25 mouse cellular contexts compared by ENCODE assay signal in genomic region chr4:62570029-62570428, GRCm38 (mm10). TPM values are rescaled to one million over a fixed set of nuclear protein-coding genes. Genes with fewer than 3 reads are reported as not detected.
A peak's percentile ranks its signal among the peaks of the same experiment; 100 is the strongest.
DNase-seq lines count a peak whose midpoint lies in the region; ATAC-seq and TF ChIP-seq lines count a peak whose summit lies in the region.
"Had no signal": no experiment of that assay in that cellular context is flagged by ENCODE, and none has a peak within 500 bp of the region (broad histone marks: within the 10 kb centered on the region; RNA-seq: fewer than 3 reads in every experiment).

No protein-coding gene starts in this region.

- TF ChIP-seq CTCF in intestine, postnatal 0 days (IDR thresholded peaks at IDR 0.05; ENCODE audit: low read depth), result no peak

- no peak overlapping the region for H3K9ac ChIP-seq in heart, embryonic 12.5 days
- no peak overlapping the region for H3K9ac ChIP-seq in intestine, embryonic 14.5 days (ENCODE audit: low read length)
- no peak overlapping the region for H3K9ac ChIP-seq in intestine, postnatal 0 days (ENCODE audit: low read depth, low read length)
- no peak overlapping the region for H3K9ac ChIP-seq in stomach, embryonic 14.5 days (replicated peaks; ENCODE audit: low read depth, low read length)
- H3K9ac ChIP-seq: hindbrain, embryonic 12.5 days; liver, embryonic 15.5 days; neural tube, embryonic 15.5 days had no signal

- peaks cover 4% of the 10 kb centered on the region; the same call in 1 of the 2 replicates for H3K9me3 ChIP-seq in heart, embryonic 12.5 days (replicated peaks)
- no peaks in the 10 kb centered on the region for H3K9me3 ChIP-seq in intestine, embryonic 14.5 days (ENCODE audit: control insufficient read depth, low read length)
- H3K9me3 ChIP-seq in intestine, postnatal 0 days (ENCODE audit: control insufficient read depth), result no peaks in the 10 kb centered on the region
- H3K9me3 ChIP-seq in stomach, embryonic 14.5 days (ENCODE audit: control insufficient read depth, low read depth, low read length), result 0 out of 2 replicates have a peak, but pooled peaks cover 3% of the 10 kb centered on the region
- H3K9me3 ChIP-seq: forebrain, embryonic 10.5 days; hindbrain, embryonic 12.5 days; limb, embryonic 10.5 days; liver, embryonic 15.5 days; neural tube, embryonic 15.5 days had no signal

- WGBS in heart, embryonic 12.5 days, result 31% methylated on average over 5 of the region's 5 CpGs
- 38% methylated on average over 5 of the region's 5 CpGs for WGBS in intestine, embryonic 14.5 days
- 61% methylated on average over 5 of the region's 5 CpGs for WGBS in intestine, postnatal 0 days
- WGBS in stomach, embryonic 14.5 days, result 58% methylated on average over 5 of the region's 5 CpGs

- no peak overlapping the region for H3K4me3 ChIP-seq in heart, embryonic 12.5 days
- no peak overlapping the region for H3K4me3 ChIP-seq in intestine, embryonic 14.5 days (ENCODE audit: low read depth, low read length)
- H3K4me3 ChIP-seq in intestine, postnatal 0 days (ENCODE audit: low read depth, low read length), result no peak overlapping the region
- H3K4me3 ChIP-seq in stomach, embryonic 14.5 days (ENCODE audit: low read depth, low read length), result no peak overlapping the region
- H3K4me3 ChIP-seq: forebrain, embryonic 10.5 days; hindbrain, embryonic 12.5 days; layer of hippocampus, adult 2 months; limb, embryonic 10.5 days; liver, embryonic 15.5 days; neural tube, embryonic 15.5 days had no signal

- H3K27ac ChIP-seq in heart, embryonic 12.5 days (ENCODE audit: poor library complexity, severe bottlenecking), result 0 out of 2 replicates have a peak overlapping the region, but pooled peaks have one; percentile 40
- no peak overlapping the region; the same call in 1 of the 2 replicates for H3K27ac ChIP-seq in intestine, embryonic 14.5 days (ENCODE audit: low read depth)
- no peak overlapping the region for H3K27ac ChIP-seq in intestine, postnatal 0 days (ENCODE audit: low read depth, low read length)
- 0 out of 2 replicates have a peak overlapping the region, but pooled peaks have one; percentile 27 for H3K27ac ChIP-seq in stomach, embryonic 14.5 days (ENCODE audit: low read length)
- H3K27ac ChIP-seq: forebrain, embryonic 10.5 days; hindbrain, embryonic 12.5 days; layer of hippocampus, adult 2 months; limb, embryonic 10.5 days; liver, embryonic 15.5 days; neural tube, embryonic 15.5 days had no signal

- peaks cover 28% of the 10 kb centered on the region for H3K4me1 ChIP-seq in heart, embryonic 12.5 days (replicated peaks)
- H3K4me1 ChIP-seq in intestine, embryonic 14.5 days (replicated peaks; ENCODE audit: control insufficient read depth, insufficient read depth, low read length), result 0 out of 2 replicates have a peak, but pooled peaks cover 12% of the 10 kb centered on the region
- H3K4me1 ChIP-seq in intestine, postnatal 0 days (replicated peaks; ENCODE audit: control insufficient read depth, insufficient read depth, low read length), result 0 out of 2 replicates have a peak, but pooled peaks cover 3% of the 10 kb centered on the region
- peaks cover 9% of the 10 kb centered on the region; the same call in 1 of the 2 replicates for H3K4me1 ChIP-seq in stomach, embryonic 14.5 days (ENCODE audit: control insufficient read depth, insufficient read depth, low read length)
- H3K4me1 ChIP-seq: forebrain, embryonic 10.5 days; hindbrain, embryonic 12.5 days; limb, embryonic 10.5 days; liver, embryonic 15.5 days; neural tube, embryonic 15.5 days had no signal

- no peaks in the 10 kb centered on the region for H3K36me3 ChIP-seq in heart, embryonic 12.5 days
- H3K36me3 ChIP-seq in intestine, embryonic 14.5 days (ENCODE audit: control insufficient read depth, insufficient read depth, low read length), result no peaks in the 10 kb centered on the region
- no peaks in the 10 kb centered on the region for H3K36me3 ChIP-seq in intestine, postnatal 0 days (ENCODE audit: control insufficient read depth, insufficient read depth)
- no peaks in the 10 kb centered on the region for H3K36me3 ChIP-seq in stomach, embryonic 14.5 days (ENCODE audit: control insufficient read depth, insufficient read depth, low read length)
- H3K36me3 ChIP-seq: forebrain, embryonic 10.5 days; hindbrain, embryonic 12.5 days; limb, embryonic 10.5 days; liver, embryonic 15.5 days; neural tube, embryonic 15.5 days had no signal

- H3K4me2 ChIP-seq in heart, embryonic 12.5 days, result peak overlapping the region; percentile 22; the same call in 1 of the 2 replicates
- no peak overlapping the region for H3K4me2 ChIP-seq in intestine, embryonic 14.5 days (ENCODE audit: low read length)
- H3K4me2 ChIP-seq in intestine, postnatal 0 days (replicated peaks; ENCODE audit: low read depth), result no peak overlapping the region
- no peak overlapping the region for H3K4me2 ChIP-seq in stomach, embryonic 14.5 days (replicated peaks; ENCODE audit: low read depth, low read length)
- H3K4me2 ChIP-seq: hindbrain, embryonic 12.5 days; liver, embryonic 15.5 days; midbrain, embryonic 11.5 days; neural tube, embryonic 15.5 days had no signal

- peaks cover 66% of the 10 kb centered on the region for H3K27me3 ChIP-seq in heart, embryonic 12.5 days (replicated peaks)
- no peaks in the 10 kb centered on the region for H3K27me3 ChIP-seq in intestine, embryonic 14.5 days (replicated peaks; ENCODE audit: control insufficient read depth, insufficient read depth, low read length)
- H3K27me3 ChIP-seq in intestine, postnatal 0 days (replicated peaks; ENCODE audit: control insufficient read depth, insufficient read depth, low read length), result no peaks in the 10 kb centered on the region
- no peaks in the 10 kb centered on the region for H3K27me3 ChIP-seq in stomach, embryonic 14.5 days (ENCODE audit: control insufficient read depth, insufficient read depth, low read length)
- H3K27me3 ChIP-seq: hindbrain, embryonic 12.5 days; liver, embryonic 15.5 days; neural tube, embryonic 15.5 days had no signal

- DNase-seq in heart, adult 8-10 months (ENCODE audit: low spot score), result no peak
- no peak for DNase-seq in intestine, embryonic 14.5 days (ENCODE audit: low spot score)
- peak; percentile 40 for DNase-seq in brain, adult 2 months (ENCODE audit: low read depth, low spot score)
- no peak for DNase-seq in urinary bladder, postnatal 4 days (ENCODE audit: low spot score in 2 of 2)
- DNase-seq: adrenal gland, postnatal 36 days; cerebellum, adult 11 months; cerebellum, adult 9-11 months; gastrocnemius, postnatal 25 days; kidney, adult 9 months; kidney, postnatal 25 days; liver; right cerebral cortex, adult 18-20 months; right cerebral cortex, postnatal 4 days had no signal

- no peak for ATAC-seq in heart, embryonic 12.5 days (ENCODE audit: insufficient number of reproducible peaks, low FRiP score)
- 0 out of 2 replicates have a peak, but pooled peaks have one; percentile 40 for ATAC-seq in intestine, embryonic 14.5 days (replicated peaks; ENCODE audit: low FRiP score, low TSS enrichment, low read depth)
- ATAC-seq in intestine, postnatal 0 days, result no peak
- ATAC-seq in stomach, embryonic 14.5 days (ENCODE audit: insufficient number of reproducible peaks, insufficient read depth, low FRiP score, low read depth), result no peak
- ATAC-seq: forebrain, embryonic 16.5 days; Patski had no signal

RNA-seq across cellular contexts. Expression of gene Rgs3, which starts 10.4 kb away (rescaled TPM):
- 60.5 and 73.7 TPM in 2 replicates for polyA plus RNA-seq in heart, embryonic 12.5 days (2016; fragmentation: Nextera tagmentation; extraction: Ambion mirVana)
- total RNA-seq in heart, adult 8-10 months (2022), result 10 to 100 TPM; 25.6 to 34.3 (median 30.5) TPM
- 35.0 and 35.7 TPM in 2 replicates for polyA plus RNA-seq in intestine, embryonic 14.5 days (2014; fragmentation: Nextera tagmentation; extraction: Ambion mirVana)
- polyA plus RNA-seq in intestine, postnatal 0 days (2015; fragmentation: Nextera tagmentation; extraction: Ambion mirVana), result 30.1 and 30.8 TPM in 2 replicates
- polyA plus RNA-seq in stomach, embryonic 14.5 days (2014; fragmentation: Nextera tagmentation; extraction: Ambion mirVana), result 38.2 and 42.0 TPM in 2 replicates

RNA-seq across cellular contexts. Expression of gene 4933430I17Rik, which starts 44.9 kb away (rescaled TPM):
- 0.31 and 0.43 TPM in 2 replicates for polyA plus RNA-seq in heart, embryonic 12.5 days (2016; fragmentation: Nextera tagmentation; extraction: Ambion mirVana)
- under 1 TPM in 1 of 4 experiments, not detected in 3; 0.16 TPM for total RNA-seq in heart, adult 8-10 months (2022)
- polyA plus RNA-seq in intestine, embryonic 14.5 days (2014; fragmentation: Nextera tagmentation; extraction: Ambion mirVana), result 0.26 and 0.65 TPM in 2 replicates
- polyA plus RNA-seq in intestine, postnatal 0 days (2015; fragmentation: Nextera tagmentation; extraction: Ambion mirVana), result 0.27 TPM in 1 of 2 replicates, not detected in the other
- 0.49 and 0.88 TPM in 2 replicates for polyA plus RNA-seq in stomach, embryonic 14.5 days (2014; fragmentation: Nextera tagmentation; extraction: Ambion mirVana)

RNA-seq across cellular contexts. Expression of gene Pole3, which starts 45.2 kb away (rescaled TPM):
- polyA plus RNA-seq in heart, embryonic 12.5 days (2016; fragmentation: Nextera tagmentation; extraction: Ambion mirVana), result 53.6 and 59.9 TPM in 2 replicates
- 10 to 100 TPM; 16.9 to 21.1 (median 17.9) TPM for total RNA-seq in heart, adult 8-10 months (2022)
- 75.3 and 85.9 TPM in 2 replicates for polyA plus RNA-seq in intestine, embryonic 14.5 days (2014; fragmentation: Nextera tagmentation; extraction: Ambion mirVana)
- polyA plus RNA-seq in intestine, postnatal 0 days (2015; fragmentation: Nextera tagmentation; extraction: Ambion mirVana), result 38.0 TPM in 2 replicates
- 73.5 and 79.8 TPM in 2 replicates for polyA plus RNA-seq in stomach, embryonic 14.5 days (2014; fragmentation: Nextera tagmentation; extraction: Ambion mirVana)

RNA-seq across cellular contexts. Expression of gene Alad, which starts 50.3 kb away (rescaled TPM):
- polyA plus RNA-seq in heart, embryonic 12.5 days (2016; fragmentation: Nextera tagmentation; extraction: Ambion mirVana), result 74.3 and 80.0 TPM in 2 replicates
- total RNA-seq in heart, adult 8-10 months (2022), result 10 to 100 TPM; 71.0 to 88.7 (median 82.7) TPM
- 146 and 153 TPM in 2 replicates for polyA plus RNA-seq in intestine, embryonic 14.5 days (2014; fragmentation: Nextera tagmentation; extraction: Ambion mirVana)
- 156 and 168 TPM in 2 replicates for polyA plus RNA-seq in intestine, postnatal 0 days (2015; fragmentation: Nextera tagmentation; extraction: Ambion mirVana)
- polyA plus RNA-seq in stomach, embryonic 14.5 days (2014; fragmentation: Nextera tagmentation; extraction: Ambion mirVana), result 126 and 136 TPM in 2 replicates

Comparison
In these comparisons a context has a peak if more than half of its experiments do, and no peak if none do; other contexts are left out.
1. H3K27ac ChIP-seq: peak in heart, embryonic 12.5 days (single experiment) and stomach, embryonic 14.5 days (single experiment); none in intestine, embryonic 14.5 days (single experiment) and intestine, postnatal 0 days (single experiment).